Mouse (Mus musculus): Measurements from ENCODE around the gene Hmgb3. TPM values are rescaled to one million over a fixed set of nuclear protein-coding genes. Genes with fewer than 3 reads are reported as not detected.
A peak's percentile ranks its signal among the peaks of the same experiment; 100 is the strongest.
"Not testable (repeated sequence)": the region's sequence is repeated elsewhere in the genome, so short reads cannot be mapped to it uniquely, and the experiment has no call there.

The Hmgb3 gene
- polyA plus RNA-seq (2016; fragmentation: Nextera tagmentation; extraction: Ambion mirVana), result 719 and 770 TPM in 2 replicates

- 25% methylated on average over 52 of the region's 59 CpGs for WGBS
- peak; percentile 88 for DNase-seq (ENCODE audit: low spot score)
These were observed at the start of gene Hmgb3 for GRCm38 (mm10) chrX:71555415-71556114. Gene Hmgb3, plus strand, starts transcription at chrX:71555918.

DNA sequence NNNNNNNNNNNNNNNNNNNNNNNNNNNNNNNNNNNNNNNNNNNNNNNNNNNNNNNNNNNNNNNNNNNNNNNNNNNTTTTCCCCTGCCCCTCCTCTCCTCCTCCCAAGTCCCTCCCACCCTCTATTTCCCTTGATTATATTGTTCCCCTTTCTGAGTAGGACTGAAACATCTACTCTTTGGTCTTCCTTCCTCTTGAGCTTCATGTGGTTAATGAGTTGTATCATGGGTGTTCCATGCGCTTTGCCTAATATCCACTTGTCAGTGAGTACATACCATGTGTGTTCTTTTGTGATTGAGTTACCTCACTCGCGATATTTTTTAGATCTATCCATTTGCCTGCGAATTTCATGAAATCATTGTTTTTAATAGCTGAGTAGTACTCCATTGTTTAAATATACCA, 49.1 kb upstream of the Hmgb3 start:
- not testable (repeated sequence) for H3K4me3 ChIP-seq; DNase-seq (ENCODE audit: low spot score); H3K36me3 ChIP-seq; H3K27ac ChIP-seq (replicated peaks); H3K27me3 ChIP-seq (ENCODE audit: low read depth, poor library complexity, severe bottlenecking); H3K9me3 ChIP-seq (replicated peaks); H3K4me1 ChIP-seq
- 89% methylated on average over 4 of the region's 4 CpGs for WGBS

More at GRCm38 (mm10) chrX:71555415-71556114, at the start of gene Hmgb3:
- H3K27me3 ChIP-seq (ENCODE audit: low read depth, poor library complexity, severe bottlenecking), result peaks cover 7% of the 10 kb centered on the region; the same call in 1 of the 2 replicates
- peak within 1 kb of the TSS; percentile 79 for H3K4me3 ChIP-seq
- H3K27ac ChIP-seq (replicated peaks), result peak within 1 kb of the TSS; percentile 99
- peaks cover 6% of the 10 kb centered on the region; the same call in 1 of the 2 replicates for H3K4me1 ChIP-seq
- peaks cover 6% of the 10 kb centered on the region for H3K9me3 ChIP-seq (replicated peaks)
- H3K36me3 ChIP-seq, result peaks cover 13% of the 10 kb centered on the region

GRCm38 (mm10) chrX:71519252-71519651, 36.5 kb upstream of the Hmgb3 start:
- no peak overlapping the region for H3K4me3 ChIP-seq
- no peak overlapping the region for H3K27ac ChIP-seq (replicated peaks)
- H3K4me1 ChIP-seq, result no peaks in the 10 kb centered on the region
- H3K9me3 ChIP-seq (replicated peaks), result no peaks in the 10 kb centered on the region
- no peak for DNase-seq (ENCODE audit: low spot score)
- H3K27me3 ChIP-seq (ENCODE audit: low read depth, poor library complexity, severe bottlenecking), result no peaks in the 10 kb centered on the region
- no peaks in the 10 kb centered on the region for H3K36me3 ChIP-seq
- WGBS, result 84% methylated on average over 4 of the region's 4 CpGs

DNA sequence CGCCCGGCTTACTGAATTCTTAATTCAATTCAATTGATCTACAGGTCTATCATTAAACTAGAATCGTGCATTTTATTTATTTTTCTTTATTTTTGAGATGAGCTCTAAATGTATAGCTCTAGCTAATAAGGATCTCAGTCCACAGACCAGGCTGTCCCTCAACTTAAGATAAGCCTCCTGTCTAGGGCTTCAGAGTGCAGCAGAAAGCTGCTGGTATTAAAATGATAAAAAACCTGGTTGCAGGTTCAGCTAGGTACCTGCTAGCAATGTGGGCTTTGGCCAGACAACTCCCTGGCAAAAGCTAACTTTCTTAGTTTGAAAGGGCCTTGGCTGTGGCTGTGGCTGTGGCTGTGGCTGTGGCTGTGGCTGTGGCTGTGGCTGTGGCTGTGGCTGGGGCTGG, 32.8 kb upstream of the Hmgb3 start:
- H3K4me3 ChIP-seq, result no peak overlapping the region
- 87% methylated on average over 3 of the region's 3 CpGs for WGBS
- H3K27me3 ChIP-seq (ENCODE audit: low read depth, poor library complexity, severe bottlenecking), result no peaks in the 10 kb centered on the region

GRCm38 (mm10) chrX:71524310-71524709, 31.4 kb upstream of the Hmgb3 start:
- H3K9me3 ChIP-seq (replicated peaks), result no peaks in the 10 kb centered on the region
- 78% methylated on average over 2 of the region's 2 CpGs for WGBS
- no peak overlapping the region for H3K27ac ChIP-seq (replicated peaks)
- no peaks in the 10 kb centered on the region for H3K27me3 ChIP-seq (ENCODE audit: low read depth, poor library complexity, severe bottlenecking)
- no peaks in the 10 kb centered on the region for H3K36me3 ChIP-seq
- DNase-seq (ENCODE audit: low spot score), result no peak
- 0 out of 2 replicates have a peak, but pooled peaks cover 2% of the 10 kb centered on the region for H3K4me1 ChIP-seq
- no peak overlapping the region for H3K4me3 ChIP-seq

More for the DNA sequence above, 32.8 kb upstream of the Hmgb3 start:
- no peaks in the 10 kb centered on the region for H3K9me3 ChIP-seq (replicated peaks)
- H3K36me3 ChIP-seq, result no peaks in the 10 kb centered on the region
- H3K4me1 ChIP-seq, result 0 out of 2 replicates have a peak, but pooled peaks cover 2% of the 10 kb centered on the region
- DNase-seq (ENCODE audit: low spot score), result no peak
- H3K27ac ChIP-seq (replicated peaks), result no peak overlapping the region

GRCm38 (mm10) chrX:71525593-71526299, 30.0 kb upstream of the Hmgb3 start:
- 81% methylated on average over 3 of the region's 3 CpGs for WGBS
- Histone ChIP-seq H3K9me3 (replicated peaks) (no peaks in the 10 kb centered on the region), H3K36me3 (no peaks in the 10 kb centered on the region), H3K27ac (replicated peaks) (no peak overlapping the region), H3K27me3 (ENCODE audit: low read depth, poor library complexity, severe bottlenecking) (0 out of 2 replicates have a peak, but pooled peaks cover 4% of the 10 kb centered on the region), H3K4me3 (no peak overlapping the region), H3K4me1 (0 out of 2 replicates have a peak, but pooled peaks cover 2% of the 10 kb centered on the region)
- no peak for DNase-seq (ENCODE audit: low spot score)

- H3K4me1 ChIP-seq, result 0 out of 2 replicates have a peak, but pooled peaks cover 2% of the 10 kb centered on the region
- no peaks in the 10 kb centered on the region for H3K36me3 ChIP-seq
- 82% methylated on average over 1 of the region's 1 CpGs for WGBS
- no peak overlapping the region for H3K4me3 ChIP-seq
- no peak overlapping the region for H3K27ac ChIP-seq (replicated peaks)
- H3K9me3 ChIP-seq (replicated peaks), result no peaks in the 10 kb centered on the region
- DNase-seq (ENCODE audit: low spot score), result no peak
- 0 out of 2 replicates have a peak, but pooled peaks cover 4% of the 10 kb centered on the region for H3K27me3 ChIP-seq (ENCODE audit: low read depth, poor library complexity, severe bottlenecking)
These were observed 28.3 kb upstream of the Hmgb3 start for GRCm38 (mm10) chrX:71527461-71527860.

- WGBS, result 69% methylated on average over 3 of the region's 3 CpGs
- H3K9me3 ChIP-seq (replicated peaks), result no peaks in the 10 kb centered on the region
- no peaks in the 10 kb centered on the region for H3K36me3 ChIP-seq
- 0 out of 2 replicates have a peak, but pooled peaks cover 2% of the 10 kb centered on the region for H3K4me1 ChIP-seq
- H3K27ac ChIP-seq (replicated peaks), result no peak overlapping the region
- no peak overlapping the region for H3K4me3 ChIP-seq
- no peak for DNase-seq (ENCODE audit: low spot score)
- 0 out of 2 replicates have a peak, but pooled peaks cover 4% of the 10 kb centered on the region for H3K27me3 ChIP-seq (ENCODE audit: low read depth, poor library complexity, severe bottlenecking)
These were observed 27.6 kb upstream of the Hmgb3 start for GRCm38 (mm10) chrX:71528150-71528549.

- 88% methylated on average over 6 of the region's 6 CpGs for WGBS
- DNase-seq (ENCODE audit: low spot score), result no peak
These were observed 27.1 kb upstream of the Hmgb3 start for GRCm38 (mm10) chrX:71528646-71529045.

GRCm38 (mm10) chrX:71532635-71533034, 23.1 kb upstream of the Hmgb3 start:
- 73% methylated on average over 3 of the region's 3 CpGs for WGBS
- H3K9me3 ChIP-seq (replicated peaks), result no peaks in the 10 kb centered on the region
- DNase-seq (ENCODE audit: low spot score), result no peak

More at GRCm38 (mm10) chrX:71528646-71529045, 27.1 kb upstream of the Hmgb3 start:
- H3K9me3 ChIP-seq (replicated peaks), result no peaks in the 10 kb centered on the region
- H3K4me3 ChIP-seq, result no peak overlapping the region
- 0 out of 2 replicates have a peak, but pooled peaks cover 2% of the 10 kb centered on the region for H3K4me1 ChIP-seq
- no peak overlapping the region for H3K27ac ChIP-seq (replicated peaks)
- 0 out of 2 replicates have a peak, but pooled peaks cover 4% of the 10 kb centered on the region for H3K27me3 ChIP-seq (ENCODE audit: low read depth, poor library complexity, severe bottlenecking)
- no peaks in the 10 kb centered on the region for H3K36me3 ChIP-seq

GRCm38 (mm10) chrX:71534102-71534501, 21.6 kb upstream of the Hmgb3 start:
- no peak for DNase-seq (ENCODE audit: low spot score)
- WGBS, result 79% methylated on average over 5 of the region's 5 CpGs
- Histone ChIP-seq H3K27ac (replicated peaks) (no peak overlapping the region), H3K36me3 (no peaks in the 10 kb centered on the region), H3K9me3 (replicated peaks) (no peaks in the 10 kb centered on the region), H3K27me3 (ENCODE audit: low read depth, poor library complexity, severe bottlenecking) (0 out of 2 replicates have a peak, but pooled peaks cover 4% of the 10 kb centered on the region), H3K4me1 (no peaks in the 10 kb centered on the region), H3K4me3 (no peak overlapping the region)

More at GRCm38 (mm10) chrX:71532635-71533034, 23.1 kb upstream of the Hmgb3 start:
- Histone ChIP-seq H3K4me1 (0 out of 2 replicates have a peak, but pooled peaks cover 2% of the 10 kb centered on the region), H3K36me3 (no peaks in the 10 kb centered on the region), H3K27ac (replicated peaks) (no peak overlapping the region), H3K4me3 (no peak overlapping the region), H3K27me3 (ENCODE audit: low read depth, poor library complexity, severe bottlenecking) (0 out of 2 replicates have a peak, but pooled peaks cover 4% of the 10 kb centered on the region)

DNA sequence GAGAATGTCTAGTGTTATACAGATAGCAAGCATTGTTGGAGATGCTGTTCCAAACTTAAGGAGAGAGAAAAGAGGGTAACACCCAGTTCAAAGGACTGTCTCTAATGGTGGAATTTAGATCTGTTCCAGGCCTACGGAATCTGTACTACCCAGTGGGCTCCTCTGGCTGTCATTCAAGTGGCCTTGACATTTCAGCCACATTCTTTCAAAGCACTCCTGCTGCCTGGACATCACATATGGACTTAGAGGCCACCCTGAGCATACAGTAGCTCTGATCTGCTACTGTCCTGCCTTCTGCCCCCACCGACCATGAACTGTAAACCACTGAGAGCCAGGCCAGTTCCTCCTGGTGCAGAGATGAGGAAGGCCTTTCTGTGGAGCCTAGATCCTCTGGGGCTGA, 17.9 kb upstream of the Hmgb3 start:
- 72% methylated on average over 2 of the region's 2 CpGs for WGBS
- Histone ChIP-seq H3K4me3 (no peak overlapping the region), H3K9me3 (replicated peaks) (no peaks in the 10 kb centered on the region), H3K36me3 (no peaks in the 10 kb centered on the region), H3K4me1 (no peaks in the 10 kb centered on the region), H3K27me3 (ENCODE audit: low read depth, poor library complexity, severe bottlenecking) (peaks cover 7% of the 10 kb centered on the region; the same call in 1 of the 2 replicates), H3K27ac (replicated peaks) (no peak overlapping the region)
- DNase-seq (ENCODE audit: low spot score), result no peak
